Mouse (Mus musculus): ENCODE measurements around the gene Olig2. TPM values are rescaled to one million over a fixed set of nuclear protein-coding genes. Genes with fewer than 3 reads are reported as not detected.

The Olig2 gene
- total and polyA plus RNA-seq, 3 experiments = not detected

- in situ Hi-C loops (cut with MboI; ENCODE audit: low pct_ligation_motif_present, low pct_unique_long_range_greater_than_20kb, low sequenced_read_pairs) = no loop called here
- no peaks in the 10 kb centered on the region for H3K4me1 ChIP-seq (ENCODE audit: control insufficient read depth in 1 of 2, insufficient read depth in 2 of 2)
- H3K27me3 ChIP-seq (replicated peaks) = peaks cover 55% of the 10 kb centered on the region
- H3K9ac ChIP-seq (ENCODE audit: insufficient read depth, low read depth) = no peak overlapping the region
- no peak overlapping the region for H3K4me2 ChIP-seq (ENCODE audit: insufficient read depth, low read depth, poor library complexity, severe bottlenecking)
- H3K79me2 ChIP-seq (replicated peaks; ENCODE audit: control insufficient read depth, extremely low read depth, insufficient read depth, poor library complexity, severe bottlenecking) = no peaks in the 10 kb centered on the region
- no peaks in the 10 kb centered on the region for H3K36me3 ChIP-seq (replicated peaks in 1 of 2; ENCODE audit: control insufficient read depth in 1 of 2, insufficient read depth in 1 of 2, low read length in 1 of 2)
- no peak overlapping the region for H3K27ac ChIP-seq (ENCODE audit: insufficient read depth, low read depth)
- no peak for TF ChIP-seq E2F4 (IDR thresholded peaks at IDR 0.05; ENCODE audit: insufficient replicate concordance, low read depth, low read length)
- no peak for TF ChIP-seq MYC (IDR thresholded peaks at IDR 0.05; ENCODE audit: low read depth, low read length)
- TF ChIP-seq ZNF384 (IDR thresholded peaks at IDR 0.05; ENCODE audit: low read depth, low read length) = no peak
- TF ChIP-seq ZMIZ1 (IDR thresholded peaks at IDR 0.05; ENCODE audit: low read depth, low read length) = no peak
- TF ChIP-seq JUN (IDR thresholded peaks at IDR 0.05; ENCODE audit: insufficient read depth, low read depth, low read length) = no peak
- TF ChIP-seq MAX (IDR thresholded peaks at IDR 0.05; ENCODE audit: low read length) = no peak
- TF ChIP-seq MXI1 (IDR thresholded peaks at IDR 0.05; ENCODE audit: low read depth, low read length) = no peak
- TF ChIP-seq HCFC1 (IDR thresholded peaks at IDR 0.05; ENCODE audit: low read depth, low read length) = no peak
- no peak for TF ChIP-seq EP300 (IDR thresholded peaks at IDR 0.05; ENCODE audit: low read length)
- TF ChIP-seq ZKSCAN1 (IDR thresholded peaks at IDR 0.05; ENCODE audit: borderline replicate concordance, low read depth, low read length) = no peak
- TF ChIP-seq ZC3H11A (IDR thresholded peaks at IDR 0.05; ENCODE audit: low read depth, low read length) = no peak
- no peak for TF ChIP-seq USF1 (IDR thresholded peaks at IDR 0.05; ENCODE audit: low read depth, low read length)
- no peak for TF ChIP-seq PAX5 (IDR thresholded peaks at IDR 0.05; ENCODE audit: low read length)
- TF ChIP-seq NELFE (IDR thresholded peaks at IDR 0.05; ENCODE audit: low read depth, low read length) = no peak
- H3K9me3 ChIP-seq (replicated peaks; ENCODE audit: low read length) = peaks cover 19% of the 10 kb centered on the region
- dilution Hi-C loops (cut with MboI; ENCODE audit: extremely low pct_ligation_motif_present, extremely low pct_unique_long_range_greater_than_20kb, low sequenced_read_pairs) = no loop called here
- H3K4me3 ChIP-seq (replicated peaks in 1 of 3; ENCODE audit: low read depth in 2 of 3, low read length in 2 of 3, poor library complexity in 1 of 3) = no peak overlapping the region
- no peak for DNase-seq (ENCODE audit: extremely low read depth)
These were observed 45.1 kb downstream of the Olig2 start for GRCm38 (mm10) chr16:91270212-91270971.

GRCm38 (mm10) chr16:91270982-91271549, 45.8 kb downstream of the Olig2 start:
- Histone ChIP-seq H3K4me3 (replicated peaks in 1 of 3; ENCODE audit: low read depth in 2 of 3, low read length in 2 of 3, poor library complexity in 1 of 3) (no peak overlapping the region), H3K27me3 (replicated peaks) (peaks cover 59% of the 10 kb centered on the region), H3K4me1 (ENCODE audit: control insufficient read depth in 1 of 2, insufficient read depth in 2 of 2) (no peaks in the 10 kb centered on the region), H3K9ac (ENCODE audit: insufficient read depth, low read depth) (no peak overlapping the region), H3K27ac (ENCODE audit: insufficient read depth, low read depth) (no peak overlapping the region), H3K9me3 (replicated peaks; ENCODE audit: low read length) (peaks cover 19% of the 10 kb centered on the region), H3K4me2 (ENCODE audit: insufficient read depth, low read depth, poor library complexity, severe bottlenecking) (no peak overlapping the region), H3K36me3 (replicated peaks in 1 of 2; ENCODE audit: control insufficient read depth in 1 of 2, insufficient read depth in 1 of 2, low read length in 1 of 2) (no peaks in the 10 kb centered on the region), H3K79me2 (replicated peaks; ENCODE audit: control insufficient read depth, extremely low read depth, insufficient read depth, poor library complexity, severe bottlenecking) (no peaks in the 10 kb centered on the region)
- DNase-seq (ENCODE audit: extremely low read depth) = no peak
- in situ Hi-C loops (cut with MboI; ENCODE audit: low pct_ligation_motif_present, low pct_unique_long_range_greater_than_20kb, low sequenced_read_pairs) (no loop called here), dilution Hi-C loops (cut with MboI; ENCODE audit: extremely low pct_ligation_motif_present, extremely low pct_unique_long_range_greater_than_20kb, low sequenced_read_pairs) (no loop called here)
- no peak for TF ChIP-seq MAFK (IDR thresholded peaks at IDR 0.05; ENCODE audit: insufficient replicate concordance, low read length)
- no peak for TF ChIP-seq CHD2 (IDR thresholded peaks at IDR 0.05; ENCODE audit: low read length)
- TF ChIP-seq NRF1 (IDR thresholded peaks at IDR 0.05; ENCODE audit: low read depth, low read length) = no peak
- TF ChIP-seq UBTF (IDR thresholded peaks at IDR 0.05; ENCODE audit: low read depth, low read length) = no peak
- TF ChIP-seq IRF4 (IDR thresholded peaks at IDR 0.05; ENCODE audit: low read depth, low read length) = no peak
- no peak for TF ChIP-seq MYC (IDR thresholded peaks at IDR 0.05; ENCODE audit: low read depth, low read length)
- no peak for TF ChIP-seq NELFE (IDR thresholded peaks at IDR 0.05; ENCODE audit: low read depth, low read length)
- no peak for TF ChIP-seq ZNF384 (IDR thresholded peaks at IDR 0.05; ENCODE audit: low read depth, low read length)
- TF ChIP-seq SMC3 (IDR thresholded peaks at IDR 0.05; ENCODE audit: low read depth, low read length) = no peak
- TF ChIP-seq ELF1 (IDR thresholded peaks at IDR 0.05; ENCODE audit: low read depth, low read length) = no peak
- no peak for TF ChIP-seq PAX5 (IDR thresholded peaks at IDR 0.05; ENCODE audit: low read length)
- TF ChIP-seq ZMIZ1 (IDR thresholded peaks at IDR 0.05; ENCODE audit: low read depth, low read length) = no peak
- no peak for TF ChIP-seq EP300 (IDR thresholded peaks at IDR 0.05; ENCODE audit: low read length)
- no peak for TF ChIP-seq GABPA (IDR thresholded peaks at IDR 0.05; ENCODE audit: insufficient replicate concordance, low read depth, low read length)
- TF ChIP-seq ZKSCAN1 (IDR thresholded peaks at IDR 0.05; ENCODE audit: borderline replicate concordance, low read depth, low read length) = no peak
- TF ChIP-seq POLR2AphosphoS2 (IDR thresholded peaks at IDR 0.05; ENCODE audit: low read depth, low read length) = no peak
- no peak for TF ChIP-seq ZC3H11A (IDR thresholded peaks at IDR 0.05; ENCODE audit: low read depth, low read length)
- no peak for TF ChIP-seq MAZ (IDR thresholded peaks at IDR 0.05; ENCODE audit: low read depth, low read length)
- no peak for TF ChIP-seq CHD1 (IDR thresholded peaks at IDR 0.05; ENCODE audit: low read depth, low read length)
